Mouse (Mus musculus) spleen, adult 2 months (tissue): ENCODE data around the gene Rps6ka1.

Source experiments
- CTCF ChIP-seq: fragments of 200-500 bp; IDR thresholded peaks from 2 replicates; pipeline ENCODE4 v1.5.1; 2011; ENCODE audit warnings: mild to moderate bottlenecking, inconsistent platforms; ENCODE audit not compliant: insufficient read depth, insufficient read length, insufficient replicate concordance; ENCODE audit errors: extremely low read depth
- POLR2A ChIP-seq: fragments of 200-500 bp; IDR thresholded peaks from 2 replicates; pipeline ENCODE4 v1.6.1; 2011; ENCODE audit warnings: low read depth, low read length, inconsistent platforms

DNA sequence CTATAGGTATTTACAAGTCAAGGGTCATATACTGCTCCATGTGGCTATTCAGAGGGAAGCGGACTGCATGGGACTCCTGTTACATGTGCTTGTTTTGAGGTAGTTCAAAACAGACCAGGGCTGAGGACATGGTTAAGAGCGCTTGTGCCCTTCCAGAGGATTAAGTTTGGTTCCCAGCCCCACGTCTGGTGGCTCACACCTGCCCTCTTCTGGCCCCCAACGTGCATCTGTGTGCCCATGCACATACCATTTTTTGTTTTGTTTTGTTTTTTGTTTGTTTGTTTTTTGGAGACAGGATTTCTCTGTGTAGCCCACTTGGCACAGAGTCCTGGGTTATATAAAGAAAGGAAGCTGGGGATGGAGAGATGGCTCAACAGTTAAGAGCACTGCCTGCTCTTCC, 30.1 kb downstream of the Rps6ka1 start:
- TF ChIP-seq CTCF (peak; percentile 39; the same call in 1 of the 2 replicates), POLR2A (no peak)
